Mouse (Mus musculus) liver, postnatal 0 days (tissue): ENCODE data around the gene Tepsin. TPM values are rescaled to one million over a fixed set of nuclear protein-coding genes. Genes with fewer than 3 reads are reported as not detected.
A peak's percentile ranks its signal among the peaks of the same experiment; 100 is the strongest.

Experiments used
- ATAC-seq: fragments of 200-750 bp; cut with Nextera tagmentation; 2 replicates; pipeline ENCODE4 v1.8.0; 2017; ENCODE audit warnings: mild to moderate bottlenecking, moderate library complexity
- DNase-seq: peaks from one replicate; pipeline ENCODE4 v3.0.0-alpha.2; 2016
- H3K27ac ChIP-seq: fragments of 300-500 bp; sonication (generic); 2 replicates; pipeline ENCODE4 v1.5.1; 2014; ENCODE audit warnings: antibody characterized with exemption, moderate library complexity, mild to moderate bottlenecking, low read depth
- H3K27me3 ChIP-seq: fragments of 300-500 bp; sonication (generic); 2 replicates; pipeline ENCODE4 v1.6.1; 2014; ENCODE audit warnings: low read length, control low read depth, mixed read lengths; ENCODE audit not compliant: insufficient read depth
- H3K36me3 ChIP-seq: fragments of 300-500 bp; sonication (generic); replicated peaks from 2 replicates; pipeline ENCODE4 v1.6.1; 2014; ENCODE audit warnings: mild to moderate bottlenecking, control low read depth, low read length, moderate library complexity, mixed read lengths; ENCODE audit not compliant: insufficient read depth
- H3K4me1 ChIP-seq: fragments of 300-500 bp; sonication (generic); 2 replicates; pipeline ENCODE4 v1.6.1; 2014; ENCODE audit warnings: antibody characterized with exemption, mild to moderate bottlenecking, control low read depth; ENCODE audit not compliant: insufficient read depth
- H3K4me2 ChIP-seq: fragments of 300-500 bp; sonication (generic); 2 replicates; pipeline ENCODE4 v1.6.1; 2014; ENCODE audit warnings: low read depth, mild to moderate bottlenecking, low read length, moderate library complexity, mixed read lengths
- H3K4me3 ChIP-seq: fragments of 300-500 bp; sonication (generic); 2 replicates; pipeline ENCODE4 v1.5.1; 2014; ENCODE audit warnings: low read depth, low read length
- H3K9ac ChIP-seq: fragments of 300-500 bp; sonication (generic); replicated peaks from 2 replicates; pipeline ENCODE4 v1.6.1; 2014; ENCODE audit warnings: mild to moderate bottlenecking, moderate library complexity
- H3K9me3 ChIP-seq: fragments of 300-500 bp; sonication (generic); 2 replicates; pipeline ENCODE4 v1.6.1; 2016; ENCODE audit warnings: mild to moderate bottlenecking, control low read depth, low read length, mixed read lengths
- CTCF ChIP-seq: sonication (generic); IDR thresholded peaks from 2 replicates; pipeline ENCODE4 v1.5.1; 2016; ENCODE audit warnings: antibody characterized with exemption, low read depth
- EP300 ChIP-seq: IDR thresholded peaks from 2 replicates; pipeline ENCODE4 v1.6.1; 2016; ENCODE audit warnings: antibody characterized with exemption, low read depth, mild to moderate bottlenecking
- WGBS: fragments of 180-500 bp; shearing (Covaris S2); extraction: QIAGEN DNeasy Blood & Tissue Kit; methylation state at CpG from one replicate; pipeline ENCODE4 v1.1.7; 2014; ENCODE audit not compliant: insufficient replicate concordance; 5-methylcytosine and 5-hydroxymethylcytosine counted together
- polyA plus RNA-seq: library from polyadenylated mRNA; unstranded; fragments of >200 nt; fragmentation: Nextera tagmentation; extraction: Ambion mirVana; gene quantifications from 2 replicates; pipeline ENCODE4 v1.2.1, GENCODE M21; 2015

Gene Tepsin
- polyA plus RNA-seq, 1 experiment from 2014 or later, result 4.2 TPM

DNA sequence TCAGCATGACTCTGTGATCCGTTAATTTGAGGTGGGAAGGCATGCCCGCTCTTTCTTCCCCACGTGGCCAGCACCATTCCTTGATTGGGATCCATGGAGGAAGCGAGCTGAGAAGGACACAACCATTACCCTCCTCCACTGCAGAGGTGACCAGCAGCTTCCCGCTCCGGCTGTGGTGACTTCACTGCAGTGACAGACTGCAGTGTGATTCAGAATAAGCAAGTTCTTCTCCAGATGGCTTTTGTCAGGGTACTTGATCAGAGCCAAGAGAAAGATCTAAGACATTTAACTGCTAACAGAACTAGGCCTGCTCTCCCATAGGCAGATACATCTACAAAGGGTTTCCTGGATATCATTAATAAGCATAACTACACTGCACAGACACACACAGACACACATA, 18.2 kb downstream of the Tepsin start:
- peaks cover 5% of the 10 kb centered on the region for H3K36me3 ChIP-seq
- DNase-seq, result no peak
- WGBS, result 81% methylated on average over 6 of the region's 6 CpGs
- H3K9me3 ChIP-seq, result no peaks in the 10 kb centered on the region
- H3K4me2 ChIP-seq, result no peak overlapping the region
- TF ChIP-seq CTCF (no peak), EP300 (no peak)
- 0 out of 2 replicates have a peak, but pooled peaks cover under 1% of the 10 kb centered on the region for H3K4me1 ChIP-seq
- ATAC-seq, result no peak
- no peak overlapping the region for H3K27ac ChIP-seq
- H3K27me3 ChIP-seq, result no peaks in the 10 kb centered on the region
- no peak overlapping the region for H3K4me3 ChIP-seq
- no peak overlapping the region for H3K9ac ChIP-seq

DNA sequence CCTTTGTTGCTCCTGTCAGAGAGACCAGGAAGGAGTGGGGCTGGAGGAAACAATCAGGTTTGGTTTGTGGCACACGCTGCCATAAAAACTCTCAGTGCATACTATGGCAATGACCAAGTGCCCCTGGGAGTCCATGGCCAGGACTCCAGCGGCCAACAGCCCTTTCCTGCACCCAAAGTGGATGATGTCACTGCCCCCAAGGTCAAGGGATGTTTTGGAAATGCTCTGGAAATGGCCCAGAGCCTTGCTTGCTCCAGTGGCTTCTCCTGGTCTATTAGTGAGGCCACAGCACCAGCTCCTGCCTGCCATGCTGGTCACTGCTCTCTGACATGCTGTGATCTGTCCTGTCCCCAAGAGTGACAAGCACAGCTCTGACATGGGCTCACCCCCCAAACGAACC, 22.3 kb downstream of the Tepsin start:
- Histone ChIP-seq H3K9me3 (no peaks in the 10 kb centered on the region), H3K4me2 (no peak overlapping the region), H3K4me3 (no peak overlapping the region), H3K9ac (no peak overlapping the region), H3K36me3 (peaks cover 5% of the 10 kb centered on the region), H3K27ac (no peak overlapping the region), H3K27me3 (no peaks in the 10 kb centered on the region), H3K4me1 (no peaks in the 10 kb centered on the region)
- ATAC-seq (no peak), DNase-seq (no peak)
- 71% methylated on average over 3 of the region's 3 CpGs for WGBS
- TF ChIP-seq CTCF (no peak), EP300 (no peak)

GRCm38 (mm10) chr11:120072986-120073647, 25.4 kb downstream of the Tepsin start:
- WGBS, result 81% methylated on average over 9 of the region's 9 CpGs
- Histone ChIP-seq H3K27ac (no peak overlapping the region), H3K4me2 (no peak overlapping the region), H3K9ac (no peak overlapping the region), H3K4me1 (no peaks in the 10 kb centered on the region), H3K4me3 (no peak overlapping the region), H3K27me3 (no peaks in the 10 kb centered on the region), H3K36me3 (peaks cover 8% of the 10 kb centered on the region; the same call in 1 of the 2 replicates), H3K9me3 (no peaks in the 10 kb centered on the region)
- TF ChIP-seq CTCF (peak; percentile 46), EP300 (no peak)
- peak; percentile 37; the same call in 1 of the 2 replicates for ATAC-seq
- no peak for DNase-seq

DNA sequence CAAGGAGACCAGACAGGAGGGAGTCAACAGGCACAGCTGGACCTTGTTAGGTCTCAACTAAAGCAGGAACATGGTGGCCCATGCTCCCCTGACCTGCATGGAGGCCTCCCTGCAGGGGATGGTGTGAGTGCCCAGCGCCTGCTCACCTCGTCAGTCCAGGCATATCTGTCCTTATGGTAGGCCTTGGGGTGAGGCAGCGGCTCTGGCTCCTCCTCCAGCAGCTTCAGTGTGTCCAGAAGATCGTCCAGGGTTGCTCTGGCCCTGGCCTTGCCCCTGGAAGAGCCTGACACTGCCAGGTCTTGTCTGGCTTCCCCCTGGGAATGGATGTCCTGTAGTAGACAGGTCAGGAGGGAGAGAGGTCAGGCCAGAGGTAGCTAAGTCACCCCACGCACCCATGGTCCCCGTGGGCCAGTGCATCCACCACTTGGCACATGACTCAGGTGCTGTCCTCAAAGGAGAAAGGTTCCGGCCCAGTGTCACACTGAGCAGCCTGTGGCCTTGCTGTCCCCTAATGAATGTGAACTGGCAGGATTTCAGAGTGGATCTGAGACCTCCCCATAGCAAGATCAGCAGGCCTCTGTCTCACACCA, 26.7 kb downstream of the Tepsin start:
- Histone ChIP-seq H3K9me3 (no peaks in the 10 kb centered on the region), H3K4me3 (no peak overlapping the region), H3K4me1 (no peaks in the 10 kb centered on the region), H3K36me3 (peaks cover 8% of the 10 kb centered on the region; the same call in 1 of the 2 replicates), H3K4me2 (no peak overlapping the region), H3K27ac (no peak overlapping the region), H3K27me3 (no peaks in the 10 kb centered on the region), H3K9ac (no peak overlapping the region)
- DNase-seq (no peak), ATAC-seq (no peak)
- WGBS, result 75% methylated on average over 7 of the region's 7 CpGs
- TF ChIP-seq CTCF (no peak), EP300 (no peak)

DNA sequence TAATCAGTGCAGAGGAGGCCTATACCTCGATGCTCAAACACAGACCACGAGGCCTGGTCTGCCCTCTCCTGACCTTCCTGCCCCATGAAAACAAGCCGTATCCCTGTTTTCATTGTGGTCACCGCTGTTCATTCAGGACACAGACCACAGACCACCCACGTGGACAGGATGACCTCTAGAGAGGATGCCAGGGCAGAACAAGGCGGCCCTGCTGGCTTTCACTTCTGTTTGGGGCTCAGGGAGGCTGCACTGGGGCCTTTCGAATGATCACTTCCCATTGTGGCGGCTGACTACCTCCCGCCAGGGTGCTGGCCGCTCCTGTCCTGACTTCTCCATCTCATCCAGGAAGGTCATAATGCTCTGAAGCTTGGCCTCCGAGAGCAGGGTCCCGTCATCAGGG, 27.5 kb downstream of the Tepsin start:
- Histone ChIP-seq H3K4me1 (no peaks in the 10 kb centered on the region), H3K27me3 (no peaks in the 10 kb centered on the region), H3K4me2 (no peak overlapping the region), H3K36me3 (peaks cover 7% of the 10 kb centered on the region; the same call in 1 of the 2 replicates), H3K9ac (no peak overlapping the region), H3K4me3 (no peak overlapping the region), H3K9me3 (no peaks in the 10 kb centered on the region), H3K27ac (no peak overlapping the region)
- TF ChIP-seq CTCF (no peak), EP300 (no peak)
- ATAC-seq (peak; percentile 34), DNase-seq (no peak)
- 75% methylated on average over 12 of the region's 12 CpGs for whole genome bisulfite sequencing

DNA sequence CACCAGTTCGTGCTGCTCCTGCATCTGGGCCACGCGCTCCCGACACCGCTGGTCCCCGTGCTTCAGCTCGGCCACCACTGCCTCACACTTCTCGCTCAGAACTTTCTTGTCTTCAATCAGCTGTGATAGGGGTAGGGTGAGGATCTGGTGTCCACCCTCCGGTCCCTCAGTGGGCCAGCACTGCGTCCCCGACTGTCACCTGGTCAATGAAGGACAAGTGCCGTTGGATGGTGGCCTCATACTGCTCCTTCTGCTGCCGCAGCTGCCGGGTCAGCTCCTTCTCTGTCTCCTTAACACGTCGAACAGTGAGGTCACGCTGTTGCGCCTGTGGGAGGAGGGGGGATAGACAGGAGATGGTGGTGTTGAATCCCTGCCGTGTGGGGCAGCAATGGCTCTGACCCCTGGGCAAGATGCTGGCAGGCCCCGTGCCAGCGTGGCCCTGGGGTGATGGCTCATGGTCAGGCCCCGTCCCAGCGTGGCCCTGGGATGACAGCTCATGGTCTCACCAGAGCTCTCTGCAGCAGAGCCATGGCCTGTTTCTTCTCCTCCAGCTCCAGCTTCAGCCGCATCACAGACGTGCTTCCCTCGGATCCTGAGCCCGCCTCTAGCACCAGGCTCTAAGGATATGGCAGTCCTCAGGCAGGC, 28.1 kb downstream of the Tepsin start:
- Histone ChIP-seq H3K27ac (no peak overlapping the region), H3K4me3 (no peak overlapping the region), H3K9ac (no peak overlapping the region), H3K4me2 (no peak overlapping the region), H3K4me1 (peaks cover 3% of the 10 kb centered on the region; the same call in 1 of the 2 replicates), H3K9me3 (no peaks in the 10 kb centered on the region), H3K36me3 (peaks cover 7% of the 10 kb centered on the region; the same call in 1 of the 2 replicates), H3K27me3 (no peaks in the 10 kb centered on the region)
- WGBS, result 90% methylated on average over 26 of the region's 27 CpGs
- no peak for DNase-seq
- no peak for ATAC-seq
- TF ChIP-seq EP300, result no peak
- no peak for TF ChIP-seq CTCF
